Mouse (Mus musculus) myocyte (in vitro differentiated cells): ENCODE measurements around the gene Gstm1.
"Not testable (repeated sequence)": the region's sequence is repeated elsewhere in the genome, so short reads cannot be mapped to it uniquely, and the experiment has no call there.

Experiments used
- CEBPB ChIP-seq: IDR thresholded peaks from 2 replicates; pipeline ENCODE4 v1.6.1; 2011; ENCODE audit warnings: mild to moderate bottlenecking, moderate library complexity; ENCODE audit not compliant: poor library complexity, insufficient read depth, severe bottlenecking
- E2F4 ChIP-seq: IDR thresholded peaks from one replicate; pipeline ENCODE4 v1.6.1; 2011; ENCODE audit warnings: mild to moderate bottlenecking, control low read depth, moderate library complexity; ENCODE audit not compliant: insufficient read depth
- MAX ChIP-seq: IDR thresholded peaks from one replicate; pipeline ENCODE4 v1.6.1; 2011; ENCODE audit warnings: low read depth, mild to moderate bottlenecking, control low read depth
- MYOD1 ChIP-seq, 3 experiments: IDR thresholded peaks; one replicate each; pipeline ENCODE4 v1.6.1; 2011; ENCODE audit warnings: control low read depth in 2 of 3, low read depth in 2 of 3, mild to moderate bottlenecking in 2 of 3, moderate library complexity in 1 of 3; ENCODE audit not compliant: insufficient read length in 2 of 3, control insufficient read depth in 1 of 3
- MYOG ChIP-seq, 3 experiments: IDR thresholded peaks; one replicate each; pipeline ENCODE4 v1.6.1; 2011; ENCODE audit warnings: control low read depth in 2 of 3, low read depth in 2 of 3, mild to moderate bottlenecking in 2 of 3; ENCODE audit not compliant: insufficient read length in 2 of 3, control insufficient read depth in 1 of 3, insufficient read depth in 1 of 3
- POLR2A ChIP-seq: IDR thresholded peaks from one replicate; pipeline ENCODE4 v1.6.1; 2011; ENCODE audit warnings: low read depth, mild to moderate bottlenecking, control low read depth, moderate library complexity; ENCODE audit not compliant: insufficient read length
- POLR2AphosphoS2 ChIP-seq: IDR thresholded peaks from one replicate; pipeline ENCODE4 v1.6.1; 2011; ENCODE audit warnings: low read depth, control low read depth; ENCODE audit not compliant: insufficient read length
- REST ChIP-seq: IDR thresholded peaks from one replicate; pipeline ENCODE4 v1.6.1; 2011; ENCODE audit warnings: mild to moderate bottlenecking, control low read depth, moderate library complexity; ENCODE audit not compliant: insufficient read depth, insufficient read length
- SRF ChIP-seq: IDR thresholded peaks from one replicate; pipeline ENCODE4 v1.6.1; 2011; ENCODE audit warnings: low read depth; ENCODE audit not compliant: control insufficient read depth, insufficient read length
- TCF12 ChIP-seq: IDR thresholded peaks from one replicate; pipeline ENCODE4 v1.6.1; 2011; ENCODE audit warnings: mild to moderate bottlenecking, control low read depth; ENCODE audit not compliant: poor library complexity, insufficient read depth, severe bottlenecking
- USF1 ChIP-seq: IDR thresholded peaks from one replicate; pipeline ENCODE4 v1.6.1; 2011; ENCODE audit warnings: low read depth, mild to moderate bottlenecking, control low read depth, moderate library complexity

GRCm38 (mm10) chr3:108020351-108021022, 2.7 kb upstream of the Gstm1 start:
- TF ChIP-seq MYOD1 (IDR thresholded peaks at IDR 0.05; ENCODE audit: control insufficient read depth in 1 of 3, insufficient read length in 2 of 3, low read depth in 2 of 3); POLR2A; CEBPB; E2F4; USF1; MAX; POLR2AphosphoS2; SRF; TCF12; MYOG (IDR thresholded peaks at IDR 0.05; ENCODE audit: control insufficient read depth in 1 of 3, insufficient read depth in 1 of 3, insufficient read length in 2 of 3, low read depth in 2 of 3); REST: not testable (repeated sequence)
